Mouse (Mus musculus) liver, embryonic 14.5 days (tissue): Measurements from ENCODE around the gene Rab33a.

Source experiments
- CTCF ChIP-seq: IDR thresholded peaks from 2 replicates; pipeline ENCODE4 v1.5.1; 2016; ENCODE audit warnings: antibody characterized with exemption, low read depth, control low read depth
- EP300 ChIP-seq: IDR thresholded peaks from 2 replicates; pipeline ENCODE4 v1.6.1; 2016; ENCODE audit warnings: antibody characterized with exemption, low read depth

DNA sequence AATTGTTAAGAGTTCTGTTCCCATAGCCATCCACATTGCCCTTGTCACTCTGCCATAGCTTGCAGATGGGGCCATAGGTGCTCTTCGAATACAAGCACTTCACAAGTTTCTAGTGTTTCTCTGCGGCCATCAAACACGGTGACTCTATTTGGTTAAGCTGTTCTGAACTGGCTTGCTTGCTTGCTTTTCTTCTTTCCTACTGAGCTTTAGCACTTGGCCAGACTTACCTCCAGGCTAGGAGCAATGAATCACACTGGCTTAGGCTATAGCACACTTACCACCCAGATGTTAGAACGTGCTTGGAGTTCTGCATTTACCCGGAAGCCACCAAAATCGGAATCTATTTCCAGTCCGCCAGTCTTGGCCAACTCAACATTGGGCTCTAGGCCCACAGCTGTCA lies 37.4 kb upstream of the Rab33a start:
- TF ChIP-seq EP300 = no peak
- TF ChIP-seq CTCF = no peak
